Comparison of ENCODE assay signal across 17 mouse cellular contexts in genomic region chr13:98976022-98976421, GRCm38 (mm10). TPM values are rescaled to one million over a fixed set of nuclear protein-coding genes. Genes with fewer than 3 reads are reported as not detected.
"Had no signal": no experiment of that assay in that cellular context is flagged by ENCODE, and none has a peak within 500 bp of the region (broad histone marks: within the 10 kb centered on the region; RNA-seq: fewer than 3 reads in every experiment).

No protein-coding gene starts in this region.

RNA-seq across cellular contexts. Expression of gene 1700024P04Rik, which starts 8.3 kb away (rescaled TPM):
- total RNA-seq: megakaryocyte progenitor cell, adult 5-6 weeks; midbrain, postnatal 0 days; monocyte, adult 5-6 weeks; neutrophil, adult 5-6 weeks had no signal
- polyA plus RNA-seq: lung, adult 2 months; lung, embryonic 15.5 days; lung, postnatal 0 days; macrophage; midbrain, embryonic 11.5 days; midbrain, embryonic 13.5 days; midbrain, embryonic 15.5 days; midbrain, postnatal 0 days; neural tube, embryonic 12.5 days; neural tube, embryonic 14.5 days; spleen, adult 2 months; stomach, embryonic 15.5 days; stomach, postnatal 0 days; urinary bladder, adult 2 months had no signal
